ENCODE assay signal across 24 mouse cellular contexts in the genomic region with DNA sequence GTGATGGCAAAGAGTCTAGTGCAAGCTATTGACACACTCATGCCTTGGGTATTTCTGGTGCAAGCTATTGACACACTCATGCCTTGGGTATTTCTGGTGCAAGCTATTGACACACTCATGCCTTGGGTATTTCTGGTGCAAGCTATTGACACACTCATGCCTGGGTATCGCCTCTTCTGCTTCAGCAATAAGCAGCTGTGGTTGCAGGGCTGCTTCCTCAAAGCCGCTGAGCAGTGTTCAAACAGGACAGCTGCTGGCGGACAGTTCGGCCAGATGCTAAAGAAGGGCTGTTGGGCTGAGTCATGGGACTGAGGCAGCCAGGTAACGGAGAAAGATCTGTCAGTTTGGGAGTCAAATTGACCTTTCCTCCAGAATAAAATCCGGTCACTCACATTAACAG. TPM values are rescaled to one million over a fixed set of nuclear protein-coding genes. Genes with fewer than 3 reads are reported as not detected.
DNase-seq lines count a peak whose midpoint lies in the region; ATAC-seq and TF ChIP-seq lines count a peak whose summit lies in the region.
"Not testable (repeated sequence)": the region's sequence is repeated elsewhere in the genome, so short reads cannot be mapped to it uniquely, and the experiment has no call there.
"Had no signal": no experiment of that assay in that cellular context is flagged by ENCODE, and none has a peak within 500 bp of the region (broad histone marks: within the 10 kb centered on the region; RNA-seq: fewer than 3 reads in every experiment).

No protein-coding gene starts in this region.

- H3K9ac ChIP-seq in MEL (ENCODE audit: control insufficient read depth, low read depth, low read length, poor library complexity, severe bottlenecking), result peak overlapping the region; percentile 72
- H3K9ac ChIP-seq in kidney, embryonic 15.5 days; lung, embryonic 14.5 days: not testable (repeated sequence)
- peak overlapping the region; percentile 63; the same call in 1 of the 2 replicates for H3K9ac ChIP-seq in liver, embryonic 12.5 days

- not testable (repeated sequence) for TF ChIP-seq RAD21 in MEL (IDR thresholded peaks at IDR 0.05; ENCODE audit: low read depth, low read length)

- H3K4me1 ChIP-seq in MEL (ENCODE audit: control insufficient read depth in 1 of 2, insufficient read depth in 2 of 2, low read length in 2 of 2), result peaks cover 6 to 33% of the 10 kb centered on the region in 2 experiments
- H3K4me1 ChIP-seq in kidney, embryonic 15.5 days, result peaks cover 27% of the 10 kb centered on the region
- H3K4me1 ChIP-seq in liver, embryonic 12.5 days, result peaks cover 36% of the 10 kb centered on the region
- H3K4me1 ChIP-seq in lung, embryonic 14.5 days (ENCODE audit: insufficient read depth), result not testable (repeated sequence)
- peaks cover 33% of the 10 kb centered on the region for H3K4me1 ChIP-seq in midbrain, embryonic 10.5 days

- H3K27ac ChIP-seq in MEL (ENCODE audit: control insufficient read depth, low read depth, low read length), result peak overlapping the region; percentile 51; the same call in 1 of the 2 replicates
- H3K27ac ChIP-seq in kidney, embryonic 15.5 days, result peak overlapping the region; percentile 30; the same call in 1 of the 2 replicates
- H3K27ac ChIP-seq in liver, embryonic 12.5 days, result peak overlapping the region; percentile 23; the same call in 1 of the 2 replicates
- not testable (repeated sequence) for H3K27ac ChIP-seq in lung, embryonic 14.5 days (ENCODE audit: low read depth)
- 0 out of 2 replicates have a peak overlapping the region, but pooled peaks have one; percentile 96 for H3K27ac ChIP-seq in midbrain, embryonic 10.5 days (replicated peaks)

- not testable (repeated sequence) for H3K4me2 ChIP-seq in kidney, embryonic 15.5 days; liver, embryonic 12.5 days; lung, embryonic 14.5 days

- H3K9me3 ChIP-seq in MEL (replicated peaks; ENCODE audit: insufficient read depth, low read length); kidney, embryonic 15.5 days (replicated peaks); liver, embryonic 12.5 days (replicated peaks); lung, embryonic 14.5 days (ENCODE audit: low read depth, low read length); midbrain, embryonic 10.5 days (replicated peaks): not testable (repeated sequence)

- H3K4me3 ChIP-seq in MEL (ENCODE audit: control insufficient read depth in 1 of 2, insufficient read depth in 1 of 2, low read depth in 2 of 2, low read length in 2 of 2); kidney, embryonic 15.5 days (replicated peaks); liver, embryonic 12.5 days; lung, embryonic 14.5 days (ENCODE audit: low read depth, low read length); midbrain, embryonic 10.5 days: not testable (repeated sequence)

- peaks cover 34% of the 10 kb centered on the region for H3K79me2 ChIP-seq in MEL (ENCODE audit: control insufficient read depth, insufficient read depth, low read length, poor library complexity)

- 81% methylated on average over 6 of the region's 6 CpGs for WGBS in kidney, embryonic 15.5 days
- 47% methylated on average over 6 of the region's 6 CpGs for WGBS in liver, embryonic 12.5 days (ENCODE audit: insufficient replicate concordance)
- WGBS in lung, embryonic 14.5 days, result 75% methylated on average over 6 of the region's 6 CpGs
- 92% methylated on average over 6 of the region's 6 CpGs for WGBS in midbrain, embryonic 10.5 days

- TF ChIP-seq POLR2A in MEL (IDR thresholded peaks at IDR 0.05; ENCODE audit: control insufficient read depth in 1 of 2, insufficient read depth in 1 of 2, low read depth in 1 of 2, low read length in 2 of 2, poor library complexity in 1 of 2), result not testable (repeated sequence)

- H3K27me3 ChIP-seq in MEL (ENCODE audit: control insufficient read depth in 1 of 2, insufficient read depth in 2 of 2, low read length in 2 of 2); kidney, embryonic 15.5 days; liver, embryonic 12.5 days (replicated peaks); lung, embryonic 14.5 days (ENCODE audit: insufficient read depth, low read length); midbrain, embryonic 10.5 days (ENCODE audit: low read depth, poor library complexity, severe bottlenecking): not testable (repeated sequence)

- H3K36me3 ChIP-seq in MEL (ENCODE audit: control insufficient read depth in 1 of 2, insufficient read depth in 2 of 2, low read length in 2 of 2), result peaks cover 9 to 32% of the 10 kb centered on the region in 2 experiments
- H3K36me3 ChIP-seq in kidney, embryonic 15.5 days, result peaks cover 18% of the 10 kb centered on the region
- H3K36me3 ChIP-seq in liver, embryonic 12.5 days, result peaks cover 23% of the 10 kb centered on the region
- peaks cover 22% of the 10 kb centered on the region for H3K36me3 ChIP-seq in lung, embryonic 14.5 days (ENCODE audit: insufficient read depth)
- H3K36me3 ChIP-seq in midbrain, embryonic 10.5 days, result peaks cover 22% of the 10 kb centered on the region

- not testable (repeated sequence) for TF ChIP-seq EP300 in MEL (IDR thresholded peaks at IDR 0.05; ENCODE audit: low read depth in 1 of 2, low read length in 2 of 2)

- not testable (repeated sequence) for ATAC-seq in kidney, embryonic 15.5 days (replicated peaks; ENCODE audit: low FRiP score); liver, embryonic 12.5 days; lung, embryonic 14.5 days (ENCODE audit: insufficient read depth)

- peak; percentile 85 for DNase-seq in 416B (ENCODE audit: low read depth)
- not testable (repeated sequence) for DNase-seq in MEL (ENCODE audit: low read depth, low spot score); midbrain, embryonic 10.5 days (ENCODE audit: low spot score)
- peak; percentile 20 for DNase-seq in cerebellum, adult 9-11 months
- peak; percentile 21 for DNase-seq in lung, embryonic 14.5 days

- TF ChIP-seq CTCF in MEL (IDR thresholded peaks at IDR 0.05 in 2 of 3, conservative IDR thresholded peaks at IDR 0.05 in 1 of 3; ENCODE audit: control insufficient read depth in 1 of 3, insufficient read depth in 1 of 3, low read depth in 2 of 3, low read length in 3 of 3, poor library complexity in 1 of 3, severe bottlenecking in 1 of 3); lung, embryonic 14.5 days (IDR thresholded peaks at IDR 0.05; ENCODE audit: low read depth): not testable (repeated sequence)

RNA-seq across cellular contexts. Expression of a gene that starts 1.3 kb away (rescaled TPM):
- total RNA-seq in MEL (2012; rRNA removed), result 214 and 256 TPM in 2 replicates
- 100 to 1,000 TPM; 143 to 331 TPM for polyA plus RNA-seq in MEL (2012; ENCODE audit: insufficient read depth in 1 of 2, insufficient read length in 2 of 2, low read depth in 1 of 2, low replicate concordance in 2 of 2, missing spikeins in 1 of 2)
- 169 and 183 TPM in 2 replicates for polyA plus RNA-seq in kidney, embryonic 15.5 days (2015; fragmentation: Nextera tagmentation; extraction: Ambion mirVana)
- polyA plus RNA-seq in liver, embryonic 12.5 days (2016; fragmentation: Nextera tagmentation; extraction: Ambion mirVana), result 172 and 174 TPM in 2 replicates
- polyA plus RNA-seq in lung, embryonic 14.5 days (2014; fragmentation: Nextera tagmentation; extraction: Ambion mirVana), result 216 and 219 TPM in 2 replicates
- polyA plus RNA-seq in midbrain, embryonic 10.5 days (2016; fragmentation: Nextera tagmentation; extraction: Ambion mirVana), result 184 and 201 TPM in 2 replicates

RNA-seq across cellular contexts. Expression of a gene that starts 49.3 kb away (rescaled TPM):
- 9.3 and 11.8 TPM in 2 replicates for total RNA-seq in MEL (2012; rRNA removed)
- polyA plus RNA-seq in MEL (2012; ENCODE audit: insufficient read depth in 1 of 2, insufficient read length in 2 of 2, low read depth in 1 of 2, low replicate concordance in 2 of 2, missing spikeins in 1 of 2), result 10 to 100 TPM in 1 of 2 experiments, not detected in 1; 20.3 TPM
- 41.4 and 45.1 TPM in 2 replicates for polyA plus RNA-seq in kidney, embryonic 15.5 days (2015; fragmentation: Nextera tagmentation; extraction: Ambion mirVana)
- 10.1 and 10.6 TPM in 2 replicates for polyA plus RNA-seq in liver, embryonic 12.5 days (2016; fragmentation: Nextera tagmentation; extraction: Ambion mirVana)
- polyA plus RNA-seq in lung, embryonic 14.5 days (2014; fragmentation: Nextera tagmentation; extraction: Ambion mirVana), result 36.8 and 44.0 TPM in 2 replicates
- 31.6 and 40.6 TPM in 2 replicates for polyA plus RNA-seq in midbrain, embryonic 10.5 days (2016; fragmentation: Nextera tagmentation; extraction: Ambion mirVana)

RNA-seq across cellular contexts. Expression of a gene that starts 49.3 kb away (rescaled TPM):
- 15.3 and 19.9 TPM in 2 replicates for total RNA-seq in MEL (2012; rRNA removed)
- polyA plus RNA-seq in MEL (2012; ENCODE audit: insufficient read depth in 1 of 2, insufficient read length in 2 of 2, low read depth in 1 of 2, low replicate concordance in 2 of 2, missing spikeins in 1 of 2), result 10 to 100 TPM in 1 of 2 experiments, not detected in 1; 19.1 TPM
- polyA plus RNA-seq in kidney, embryonic 15.5 days (2015; fragmentation: Nextera tagmentation; extraction: Ambion mirVana), result 24.6 and 26.0 TPM in 2 replicates
- polyA plus RNA-seq in liver, embryonic 12.5 days (2016; fragmentation: Nextera tagmentation; extraction: Ambion mirVana), result 14.3 and 14.4 TPM in 2 replicates
- polyA plus RNA-seq in lung, embryonic 14.5 days (2014; fragmentation: Nextera tagmentation; extraction: Ambion mirVana), result 26.2 TPM in 2 replicates
- polyA plus RNA-seq in midbrain, embryonic 10.5 days (2016; fragmentation: Nextera tagmentation; extraction: Ambion mirVana), result 28.5 and 28.6 TPM in 2 replicates

RNA-seq across cellular contexts. Expression of a gene that starts 59.4 kb away (rescaled TPM):
- total RNA-seq in MEL (2012; rRNA removed), result 0.08 TPM in 1 of 2 replicates, not detected in the other
- under 1 TPM in 1 of 2 experiments, not detected in 1; 0.14 TPM for polyA plus RNA-seq in MEL (2012; ENCODE audit: insufficient read depth in 1 of 2, insufficient read length in 2 of 2, low read depth in 1 of 2, low replicate concordance in 2 of 2, missing spikeins in 1 of 2)
- polyA plus RNA-seq in kidney, embryonic 15.5 days (2015; fragmentation: Nextera tagmentation; extraction: Ambion mirVana), result not detected in 2 replicates
- polyA plus RNA-seq in liver, embryonic 12.5 days (2016; fragmentation: Nextera tagmentation; extraction: Ambion mirVana), result not detected in 2 replicates
- polyA plus RNA-seq in lung, embryonic 14.5 days (2014; fragmentation: Nextera tagmentation; extraction: Ambion mirVana), result not detected in 2 replicates
- not detected in 2 replicates for polyA plus RNA-seq in midbrain, embryonic 10.5 days (2016; fragmentation: Nextera tagmentation; extraction: Ambion mirVana)
- total RNA-seq: gastrocnemius, adult 18-20 months; gastrocnemius, postnatal 25 days; heart, postnatal 36 days; layer of hippocampus, postnatal 36 days; left cerebral cortex, postnatal 4 days had no signal
- polyA plus RNA-seq: activated CD4-positive, CD25-positive, alpha-beta regulatory T cell, adult 4 months; embryonic facial prominence, embryonic 12.5 days; forebrain, embryonic 15.5 days; frontal cortex, adult 2 months; heart, embryonic 11.5 days; heart, embryonic 16.5 days; hindbrain, embryonic 13.5 days; intestine, embryonic 16.5 days; limb, embryonic 15.5 days; lung, embryonic 16.5 days; midbrain, embryonic 16.5 days; neural tube, embryonic 13.5 days had no signal
